Mouse (Mus musculus): ENCODE data around the gene 4933428M09Rik. TPM values are rescaled to one million over a fixed set of nuclear protein-coding genes. Genes with fewer than 3 reads are reported as not detected.

4933428M09Rik gene
- polyA plus RNA-seq, 1 experiment from 2014 or later, result not detected

DNA sequence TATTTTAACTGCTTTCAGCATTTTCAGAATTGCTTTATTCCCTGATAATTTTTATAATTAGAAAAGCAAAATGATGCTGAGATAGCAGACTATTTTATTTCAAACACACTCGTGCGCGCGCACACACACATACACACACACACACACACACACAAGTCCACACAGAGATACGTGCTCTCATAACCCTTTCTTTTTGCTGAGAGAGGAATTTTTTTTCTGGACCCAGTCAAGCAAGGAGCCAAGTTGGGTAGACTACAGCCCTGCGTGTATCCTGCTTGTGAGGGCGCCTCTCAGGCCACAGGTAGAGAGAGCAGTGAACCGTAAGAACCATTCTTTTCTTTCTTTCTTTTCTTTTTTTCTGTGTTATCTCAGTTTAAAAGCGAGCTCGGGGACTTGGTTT lies 38.7 kb downstream of the 4933428M09Rik start:
- no peaks in the 10 kb centered on the region; the same call in 1 of the 2 replicates for H3K4me1 ChIP-seq (ENCODE audit: insufficient read depth, low read length)
- peaks cover 3% of the 10 kb centered on the region; the same call in 1 of the 2 replicates for H3K27me3 ChIP-seq (ENCODE audit: insufficient read depth, low read length)
- peak overlapping the region; percentile 44 for H3K4me3 ChIP-seq (ENCODE audit: low read length)
- H3K4me2 ChIP-seq (replicated peaks; ENCODE audit: low read depth, low read length), result peak overlapping the region; percentile 51
- no peak overlapping the region for H3K27ac ChIP-seq (ENCODE audit: low read length)
- ATAC-seq (ENCODE audit: low FRiP score, low TSS enrichment), result peak; percentile 64; the same call in 1 of the 2 replicates
- no peak overlapping the region for H3K9ac ChIP-seq (replicated peaks; ENCODE audit: low read length)
- 59% methylated on average over 10 of the region's 10 CpGs for WGBS
- H3K36me3 ChIP-seq (ENCODE audit: insufficient read depth, low read length), result no peaks in the 10 kb centered on the region
- no peaks in the 10 kb centered on the region for H3K9me3 ChIP-seq (ENCODE audit: low read length)

GRCm38 (mm10) chrX:139219017-139219416 lies 40.0 kb downstream of the 4933428M09Rik start:
- Histone ChIP-seq H3K9ac (replicated peaks; ENCODE audit: low read length) (no peak overlapping the region), H3K4me1 (ENCODE audit: insufficient read depth, low read length) (no peaks in the 10 kb centered on the region), H3K4me2 (replicated peaks; ENCODE audit: low read depth, low read length) (no peak overlapping the region), H3K4me3 (ENCODE audit: low read length) (no peak overlapping the region), H3K36me3 (ENCODE audit: insufficient read depth, low read length) (no peaks in the 10 kb centered on the region), H3K27me3 (ENCODE audit: insufficient read depth, low read length) (peaks cover 3% of the 10 kb centered on the region; the same call in 1 of the 2 replicates), H3K27ac (ENCODE audit: low read length) (no peak overlapping the region), H3K9me3 (ENCODE audit: low read length) (no peaks in the 10 kb centered on the region)
- ATAC-seq (ENCODE audit: low FRiP score, low TSS enrichment), result no peak
- WGBS, result 30% methylated on average over 2 of the region's 2 CpGs

- no peak overlapping the region for H3K27ac ChIP-seq (ENCODE audit: low read length)
- no peak overlapping the region for H3K4me3 ChIP-seq (ENCODE audit: low read length)
- no peaks in the 10 kb centered on the region for H3K9me3 ChIP-seq (ENCODE audit: low read length)
- no peak for ATAC-seq (ENCODE audit: low FRiP score, low TSS enrichment)
- no peak overlapping the region for H3K4me2 ChIP-seq (replicated peaks; ENCODE audit: low read depth, low read length)
- H3K4me1 ChIP-seq (ENCODE audit: insufficient read depth, low read length), result no peaks in the 10 kb centered on the region
- H3K27me3 ChIP-seq (ENCODE audit: insufficient read depth, low read length), result peaks cover 3% of the 10 kb centered on the region; the same call in 1 of the 2 replicates
- no peak overlapping the region for H3K9ac ChIP-seq (replicated peaks; ENCODE audit: low read length)
- 73% methylated on average over 4 of the region's 4 CpGs for WGBS
- no peaks in the 10 kb centered on the region for H3K36me3 ChIP-seq (ENCODE audit: insufficient read depth, low read length)
These were observed 41.8 kb downstream of the 4933428M09Rik start for GRCm38 (mm10) chrX:139220830-139221229.

DNA sequence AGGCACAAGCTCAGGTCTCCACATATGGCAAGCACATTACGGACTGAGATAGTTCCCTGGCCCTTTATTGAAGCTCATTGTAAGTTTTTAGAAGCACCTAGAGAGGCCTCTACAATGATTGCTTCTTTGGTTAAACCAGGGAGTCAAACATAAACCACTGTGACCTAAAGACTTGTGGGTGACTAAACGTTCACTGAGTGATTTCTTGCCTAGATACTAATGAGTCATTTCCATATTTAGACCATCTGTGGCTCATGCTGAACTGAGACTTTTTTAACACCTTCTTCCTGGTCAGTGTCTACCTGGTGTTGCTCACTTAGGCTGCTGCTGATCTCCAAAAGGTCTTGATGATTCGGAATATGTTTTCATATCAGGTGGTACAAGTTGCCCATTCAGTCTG lies 42.9 kb downstream of the 4933428M09Rik start:
- H3K4me2 ChIP-seq (replicated peaks; ENCODE audit: low read depth, low read length), result no peak overlapping the region
- no peak for ATAC-seq (ENCODE audit: low FRiP score, low TSS enrichment)
- no peak overlapping the region for H3K27ac ChIP-seq (ENCODE audit: low read length)
- no peak overlapping the region for H3K9ac ChIP-seq (replicated peaks; ENCODE audit: low read length)
- H3K9me3 ChIP-seq (ENCODE audit: low read length), result no peaks in the 10 kb centered on the region
- H3K4me3 ChIP-seq (ENCODE audit: low read length), result no peak overlapping the region
- H3K27me3 ChIP-seq (ENCODE audit: insufficient read depth, low read length), result peaks cover 2% of the 10 kb centered on the region; the same call in 1 of the 2 replicates
- H3K36me3 ChIP-seq (ENCODE audit: insufficient read depth, low read length), result no peaks in the 10 kb centered on the region
- 69% methylated on average over 3 of the region's 3 CpGs for WGBS
- no peaks in the 10 kb centered on the region for H3K4me1 ChIP-seq (ENCODE audit: insufficient read depth, low read length)

Other genes starting within 250 kb of the 4933428M09Rik start
- not detected in 2 replicates for gene Serpina7, start 94.0 kb upstream of the 4933428M09Rik start, polyA plus RNA-seq (2015; fragmentation: Nextera tagmentation; extraction: Ambion mirVana)
- gene 4930513O06Rik, start 93.0 kb upstream of the 4933428M09Rik start, polyA plus RNA-seq (2015; fragmentation: Nextera tagmentation; extraction: Ambion mirVana), result not detected in 2 replicates
- gene Mum1l1, start 30.8 kb downstream of the 4933428M09Rik start, polyA plus RNA-seq (2015; fragmentation: Nextera tagmentation; extraction: Ambion mirVana), result 12.1 and 16.5 TPM in 2 replicates
- gene Trap1a, start 154.5 kb downstream of the 4933428M09Rik start, polyA plus RNA-seq (2015; fragmentation: Nextera tagmentation; extraction: Ambion mirVana), result not detected in 2 replicates